Mouse (Mus musculus) MEL (cell line): ENCODE data around the gene Tgfbr3.

Experiments
- CTCF ChIP-seq, 3 experiments: IDR thresholded peaks in 2 of 3; conservative IDR thresholded peaks in 1 of 3; 2 replicates each; pipeline ENCODE4 v1.5.1; 2011 to 2012; ENCODE audit warnings: low read length in 3 of 3, low read depth in 2 of 3, mild to moderate bottlenecking in 2 of 3, improper control_type of control experiment in 1 of 3, inconsistent platforms in 1 of 3, mixed read lengths in 1 of 3, moderate library complexity in 1 of 3; ENCODE audit not compliant: control insufficient read depth in 1 of 3, insufficient read depth in 1 of 3, poor library complexity in 1 of 3, severe bottlenecking in 1 of 3
- E2F4 ChIP-seq: IDR thresholded peaks from 2 replicates; pipeline ENCODE4 v1.6.1; 2011; ENCODE audit warnings: low read depth, low read length, improper control_type of control experiment, borderline replicate concordance
- MAX ChIP-seq: IDR thresholded peaks from 2 replicates; pipeline ENCODE4 v1.6.1; 2011; ENCODE audit warnings: low read length, improper control_type of control experiment
- MXI1 ChIP-seq: IDR thresholded peaks from 2 replicates; pipeline ENCODE4 v1.6.1; 2011; ENCODE audit warnings: mild to moderate bottlenecking, low read depth, low read length, improper control_type of control experiment
- NRF1 ChIP-seq: IDR thresholded peaks from 2 replicates; pipeline ENCODE4 v1.6.1; 2014; ENCODE audit warnings: low read depth, mild to moderate bottlenecking, inconsistent platforms, low read length, improper control_type of control experiment, moderate library complexity; ENCODE audit not compliant: poor library complexity, insufficient read depth, severe bottlenecking
- POLR2A ChIP-seq, 2 experiments: IDR thresholded peaks; 2 replicates each; pipeline ENCODE4 v1.6.1; 2011 to 2012; ENCODE audit warnings: low read length in 2 of 2, mild to moderate bottlenecking in 2 of 2, control low read depth in 1 of 2, improper control_type of control experiment in 1 of 2, low read depth in 1 of 2, moderate library complexity in 1 of 2; ENCODE audit not compliant: control insufficient read depth in 1 of 2, insufficient read depth in 1 of 2, poor library complexity in 1 of 2
- RCOR1 ChIP-seq: IDR thresholded peaks from 2 replicates; pipeline ENCODE4 v1.6.1; 2012; ENCODE audit warnings: low read depth, mild to moderate bottlenecking, inconsistent platforms, low read length, improper control_type of control experiment
- SIN3A ChIP-seq: IDR thresholded peaks from 2 replicates; pipeline ENCODE4 v1.6.1; 2012; ENCODE audit warnings: low read length, improper control_type of control experiment, inconsistent platforms
- TAL1 ChIP-seq: IDR thresholded peaks from 2 replicates; pipeline ENCODE4 v1.6.1; 2012; ENCODE audit warnings: mild to moderate bottlenecking, inconsistent platforms, low read length, moderate library complexity, mixed read lengths
- USF1 ChIP-seq: IDR thresholded peaks from 2 replicates; pipeline ENCODE4 v1.6.1; 2014; ENCODE audit warnings: low read depth, mild to moderate bottlenecking, inconsistent platforms, low read length, improper control_type of control experiment, moderate library complexity
- USF2 ChIP-seq, 2 experiments: IDR thresholded peaks; 2 replicates each; pipeline ENCODE4 v1.6.1; 2011 to 2012; ENCODE audit warnings: improper control_type of control experiment in 2 of 2, low read length in 2 of 2, borderline replicate concordance in 1 of 2, inconsistent platforms in 1 of 2, low read depth in 1 of 2, mild to moderate bottlenecking in 1 of 2; ENCODE audit not compliant: insufficient read depth in 1 of 2
- ZMIZ1 ChIP-seq: IDR thresholded peaks from 2 replicates; pipeline ENCODE4 v1.6.1; 2012; ENCODE audit warnings: low read depth, mild to moderate bottlenecking, inconsistent platforms, low read length, improper control_type of control experiment, moderate library complexity

DNA sequence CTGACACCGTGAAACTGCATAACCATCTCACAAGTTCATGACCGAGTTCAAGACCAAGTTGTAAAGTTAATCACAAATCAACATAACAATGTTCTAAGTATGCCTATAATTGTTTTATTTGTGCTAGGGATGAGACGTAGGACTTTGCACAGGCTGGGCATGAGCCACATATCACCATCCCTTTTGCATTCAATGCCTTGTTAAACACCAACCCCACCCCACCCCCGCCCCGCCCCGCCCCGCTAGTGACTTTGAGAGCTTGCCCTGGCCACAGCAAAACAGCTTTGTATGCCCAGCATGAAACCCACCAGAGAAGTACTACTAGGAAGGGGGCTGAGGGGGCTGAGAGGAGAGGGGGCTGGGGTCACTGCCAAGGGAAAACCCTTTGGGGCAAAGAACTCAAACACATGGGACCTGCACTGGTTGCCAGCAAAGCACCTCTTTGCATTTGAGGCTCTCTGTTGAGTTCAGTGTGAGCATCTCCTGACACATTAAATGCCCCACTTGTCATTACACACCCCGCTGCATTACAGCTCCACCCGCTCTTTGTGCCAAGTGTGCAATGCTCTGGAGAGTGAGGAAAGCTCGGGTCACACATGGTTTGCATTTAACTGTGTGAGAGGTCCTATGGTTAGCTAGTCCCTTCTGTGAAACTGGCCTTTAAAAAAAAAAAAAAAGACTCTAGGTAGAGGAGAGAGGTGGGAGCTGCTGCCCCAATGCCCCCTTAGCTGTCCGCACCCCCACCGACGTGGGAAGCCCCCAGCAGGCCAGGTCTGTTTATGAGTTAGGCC lies 179.1 kb downstream of the Tgfbr3 start:
- TF ChIP-seq TAL1, result no peak
- no peak for TF ChIP-seq CTCF (IDR thresholded peaks at IDR 0.05 in 2 of 3, conservative IDR thresholded peaks at IDR 0.05 in 1 of 3; ENCODE audit: control insufficient read depth in 1 of 3, insufficient read depth in 1 of 3, low read depth in 2 of 3, low read length in 3 of 3, poor library complexity in 1 of 3, severe bottlenecking in 1 of 3)
- TF ChIP-seq SIN3A, result no peak
- TF ChIP-seq POLR2A (IDR thresholded peaks at IDR 0.05; ENCODE audit: control insufficient read depth in 1 of 2, insufficient read depth in 1 of 2, low read depth in 1 of 2, low read length in 2 of 2, poor library complexity in 1 of 2), result no peak
- no peak for TF ChIP-seq RCOR1
- no peak for TF ChIP-seq USF2 (IDR thresholded peaks at IDR 0.05; ENCODE audit: borderline replicate concordance in 1 of 2, insufficient read depth in 1 of 2, low read depth in 1 of 2, low read length in 2 of 2)
- TF ChIP-seq NRF1, result no peak
- no peak for TF ChIP-seq MXI1
- no peak for TF ChIP-seq E2F4
- TF ChIP-seq MAX, result no peak
- no peak for TF ChIP-seq ZMIZ1
- TF ChIP-seq USF1, result no peak
